Mouse (Mus musculus) CD4-positive naive resting alpha-beta T cell, adult 76 days (primary cell): ENCODE measurements around the gene Ints6. TPM values are rescaled to one million over a fixed set of nuclear protein-coding genes. Genes with fewer than 3 reads are reported as not detected.

Source experiments
- total RNA-seq: library from RNA; stranded (reverse); gene quantifications from one replicate; pipeline ENCODE4 v1.2.4, GENCODE M21; 2023

The Ints6 gene
- total RNA-seq, result 66.1 TPM

DNA sequence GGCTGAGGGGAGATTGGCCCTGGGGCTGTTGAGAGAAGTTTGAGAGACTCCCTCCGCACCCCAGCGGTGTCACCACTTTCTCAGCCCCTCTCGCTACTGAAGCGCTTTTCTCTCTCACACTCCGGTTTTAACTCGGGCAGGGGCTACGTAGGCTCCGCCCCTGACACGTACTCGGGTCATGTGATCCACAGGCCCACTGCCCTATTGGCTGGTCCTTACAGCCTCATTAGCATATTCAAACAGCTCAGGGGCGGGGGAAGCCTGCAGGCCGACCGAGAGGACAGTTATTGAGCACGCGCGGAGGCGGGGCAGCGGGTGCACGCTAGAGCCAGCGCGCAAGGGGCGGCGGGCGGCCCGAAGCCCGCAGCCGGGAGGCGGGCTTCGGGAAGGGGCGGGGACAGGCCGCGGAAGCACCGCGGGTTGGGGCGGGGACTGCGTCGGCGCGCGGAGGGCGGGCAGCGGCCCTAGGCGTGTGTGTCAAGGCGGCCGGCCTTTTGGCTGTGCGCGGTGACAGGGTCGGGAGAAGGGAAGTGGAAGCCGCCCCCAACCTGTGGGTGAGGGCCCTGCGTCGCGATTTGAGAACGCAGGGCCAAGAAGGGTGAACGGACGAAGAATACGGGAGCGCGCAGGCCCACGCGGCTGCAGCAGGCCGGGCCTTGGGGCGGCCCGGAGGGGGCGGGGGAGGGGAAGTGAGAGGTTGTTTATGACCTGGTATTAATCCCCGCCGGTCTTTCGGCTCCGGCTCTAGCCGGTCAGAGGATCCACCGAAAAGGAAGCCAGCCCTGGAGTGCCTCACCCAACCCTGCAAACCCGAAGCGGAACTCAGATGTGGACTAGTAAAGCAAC lies at the start of gene Ints6:
Gene Ints6, minus strand, starts transcription at position 134 of the 846 bp plus-strand sequence.

DNA sequence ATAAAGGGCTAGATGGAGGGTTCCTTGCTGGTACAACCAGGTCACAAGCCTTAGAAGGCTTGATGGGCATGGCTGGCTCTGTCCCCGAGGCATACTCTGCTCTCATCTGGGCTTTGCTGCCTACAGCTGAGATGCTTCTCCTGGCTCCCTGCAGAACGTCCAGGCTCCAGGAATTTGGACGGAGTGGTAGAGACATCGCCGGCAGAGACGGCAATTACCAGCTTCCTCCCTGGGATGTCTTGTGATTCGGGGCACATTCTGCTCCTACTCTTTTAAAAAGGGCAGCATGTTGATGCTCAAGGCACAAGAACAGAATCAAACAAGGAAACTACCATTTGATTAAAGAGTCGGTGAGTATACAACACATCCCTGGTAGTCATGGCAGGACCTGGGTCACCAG lies 97.6 kb downstream of the Ints6 start, which contains the start of gene Serpine3:
Gene Serpine3, plus strand, starts transcription at position 301 of the 400 bp plus-strand sequence.

Other genes with a start within 250 kb of the Ints6 start
- gene Fam124a, start 205.4 kb downstream of the Ints6 start, total RNA-seq, result not detected
- not detected for gene Gm4131, start 194.2 kb downstream of the Ints6 start, total RNA-seq
- gene Serpine3, start 97.5 kb downstream of the Ints6 start, total RNA-seq, result not detected
- 15.2 TPM for gene Wdfy2, start 76.5 kb upstream of the Ints6 start, total RNA-seq
- gene Defb48, start 223.3 kb upstream of the Ints6 start, total RNA-seq, result not detected
- not detected for gene Defb47, start 236.9 kb upstream of the Ints6 start, total RNA-seq